Mouse (Mus musculus): ENCODE data around the gene Arhgap21. TPM values are rescaled to one million over a fixed set of nuclear protein-coding genes. Genes with fewer than 3 reads are reported as not detected.

Gene Arhgap21
- polyA plus RNA-seq, 1 experiment from 2014 or later: 46.6 TPM

- no peaks in the 10 kb centered on the region for H3K9me3 ChIP-seq
- H3K4me3 ChIP-seq: no peak overlapping the region
- H3K27ac ChIP-seq: no peak overlapping the region
- no peaks in the 10 kb centered on the region for H3K36me3 ChIP-seq (replicated peaks)
- no peak overlapping the region for H3K9ac ChIP-seq
- no peaks in the 10 kb centered on the region for H3K27me3 ChIP-seq (replicated peaks)
- WGBS: 80% methylated on average over 8 of the region's 8 CpGs
- no peak for ATAC-seq (replicated peaks)
- H3K4me2 ChIP-seq: no peak overlapping the region
- no peaks in the 10 kb centered on the region for H3K4me1 ChIP-seq
Observed at GRCm38 (mm10) chr2:20978726-20979125, 10.0 kb upstream of the Arhgap21 start.

- H3K9ac ChIP-seq: no peak overlapping the region
- no peak overlapping the region for H3K27ac ChIP-seq
- no peak for ATAC-seq (replicated peaks)
- no peaks in the 10 kb centered on the region for H3K4me1 ChIP-seq
- no peaks in the 10 kb centered on the region for H3K27me3 ChIP-seq (replicated peaks)
- no peaks in the 10 kb centered on the region for H3K36me3 ChIP-seq (replicated peaks)
- no peak overlapping the region for H3K4me3 ChIP-seq
- no peak overlapping the region for H3K4me2 ChIP-seq
- H3K9me3 ChIP-seq: no peaks in the 10 kb centered on the region
Observed at GRCm38 (mm10) chr2:20977051-20977450, 8.4 kb upstream of the Arhgap21 start.

- Histone ChIP-seq H3K4me2 (no peak overlapping the region), H3K9ac (no peak overlapping the region), H3K27me3 (replicated peaks) (no peaks in the 10 kb centered on the region), H3K4me3 (no peak overlapping the region), H3K4me1 (peaks cover 7% of the 10 kb centered on the region), H3K9me3 (no peaks in the 10 kb centered on the region), H3K27ac (no peak overlapping the region), H3K36me3 (replicated peaks) (no peaks in the 10 kb centered on the region)
- no peak for ATAC-seq (replicated peaks)
- 91% methylated on average over 3 of the region's 3 CpGs for WGBS
Observed at GRCm38 (mm10) chr2:20973513-20973912, 4.8 kb upstream of the Arhgap21 start.

- Histone ChIP-seq H3K9me3 (no peaks in the 10 kb centered on the region), H3K4me2 (no peak overlapping the region), H3K27ac (no peak overlapping the region), H3K4me3 (no peak overlapping the region), H3K27me3 (replicated peaks) (no peaks in the 10 kb centered on the region), H3K36me3 (replicated peaks) (no peaks in the 10 kb centered on the region), H3K4me1 (peaks cover 7% of the 10 kb centered on the region), H3K9ac (no peak overlapping the region)
- ATAC-seq (replicated peaks): no peak
- 90% methylated on average over 1 of the region's 1 CpGs for WGBS
Observed at GRCm38 (mm10) chr2:20972180-20972579, 3.5 kb upstream of the Arhgap21 start.

GRCm38 (mm10) chr2:20971628-20972027 lies 2.9 kb upstream of the Arhgap21 start:
- H3K27ac ChIP-seq: no peak overlapping the region
- no peak overlapping the region for H3K9ac ChIP-seq
- no peak for ATAC-seq (replicated peaks)
- no peak overlapping the region for H3K4me3 ChIP-seq
- H3K4me2 ChIP-seq: no peak overlapping the region
- H3K4me1 ChIP-seq: peaks cover 7% of the 10 kb centered on the region
- H3K27me3 ChIP-seq (replicated peaks): no peaks in the 10 kb centered on the region
- no peaks in the 10 kb centered on the region for H3K36me3 ChIP-seq (replicated peaks)
- no peaks in the 10 kb centered on the region for H3K9me3 ChIP-seq

- Histone ChIP-seq H3K27me3 (replicated peaks) (no peaks in the 10 kb centered on the region), H3K9me3 (no peaks in the 10 kb centered on the region), H3K36me3 (replicated peaks) (no peaks in the 10 kb centered on the region), H3K4me3 (peak overlapping the region; percentile 98), H3K4me1 (peaks cover 12% of the 10 kb centered on the region), H3K27ac (peak overlapping the region; percentile 99), H3K4me2 (peak overlapping the region; percentile 82), H3K9ac (peak overlapping the region; percentile 100)
- ATAC-seq (replicated peaks): peak; percentile 98
- under 1% methylated on average over 49 of the region's 49 CpGs for WGBS
Observed at GRCm38 (mm10) chr2:20969201-20970200, 820 bp upstream of the Arhgap21 start.

- peak overlapping the region; percentile 100 for H3K9ac ChIP-seq
- H3K9me3 ChIP-seq: no peaks in the 10 kb centered on the region
- no peaks in the 10 kb centered on the region for H3K36me3 ChIP-seq (replicated peaks)
- peak overlapping the region; percentile 82 for H3K4me2 ChIP-seq
- H3K4me1 ChIP-seq: peaks cover 25% of the 10 kb centered on the region
- no peak for ATAC-seq (replicated peaks)
- under 1% methylated on average over 55 of the region's 57 CpGs for WGBS
- peak overlapping the region; percentile 98 for H3K4me3 ChIP-seq
- peak overlapping the region; percentile 99 for H3K27ac ChIP-seq
- H3K27me3 ChIP-seq (replicated peaks): no peaks in the 10 kb centered on the region
Observed at GRCm38 (mm10) chr2:20967646-20968351, 882 bp downstream of the Arhgap21 start.

GRCm38 (mm10) chr2:20967101-20967645 lies 1.5 kb downstream of the Arhgap21 start:
- Histone ChIP-seq H3K9ac (peak overlapping the region; percentile 100), H3K4me1 (peaks cover 31% of the 10 kb centered on the region), H3K4me2 (peak overlapping the region; percentile 82), H3K4me3 (peak overlapping the region; percentile 98), H3K27me3 (replicated peaks) (no peaks in the 10 kb centered on the region), H3K27ac (peak overlapping the region; percentile 99), H3K36me3 (replicated peaks) (no peaks in the 10 kb centered on the region), H3K9me3 (no peaks in the 10 kb centered on the region)
- no peak for ATAC-seq (replicated peaks)
- WGBS: under 1% methylated on average over 13 of the region's 13 CpGs

GRCm38 (mm10) chr2:20966176-20967100 lies 2.2 kb downstream of the Arhgap21 start:
- H3K9ac ChIP-seq: peak overlapping the region; percentile 100
- peak overlapping the region; percentile 99 for H3K27ac ChIP-seq
- ATAC-seq (replicated peaks): no peak
- H3K4me1 ChIP-seq: peaks cover 38% of the 10 kb centered on the region
- peak overlapping the region; percentile 82 for H3K4me2 ChIP-seq
- no peaks in the 10 kb centered on the region for H3K9me3 ChIP-seq
- WGBS: 11% methylated on average over 18 of the region's 18 CpGs
- H3K4me3 ChIP-seq: peak overlapping the region; percentile 98
- no peaks in the 10 kb centered on the region for H3K27me3 ChIP-seq (replicated peaks)
- no peaks in the 10 kb centered on the region for H3K36me3 ChIP-seq (replicated peaks)

- ATAC-seq (replicated peaks): no peak
- no peaks in the 10 kb centered on the region for H3K36me3 ChIP-seq (replicated peaks)
- 60% methylated on average over 3 of the region's 3 CpGs for WGBS
- peak overlapping the region; percentile 100 for H3K9ac ChIP-seq
- peak overlapping the region; percentile 82 for H3K4me2 ChIP-seq
- no peaks in the 10 kb centered on the region for H3K27me3 ChIP-seq (replicated peaks)
- peak overlapping the region; percentile 98 for H3K4me3 ChIP-seq
- H3K9me3 ChIP-seq: no peaks in the 10 kb centered on the region
- peaks cover 43% of the 10 kb centered on the region for H3K4me1 ChIP-seq
- no peak overlapping the region for H3K27ac ChIP-seq
Observed at GRCm38 (mm10) chr2:20965361-20965760, 3.3 kb downstream of the Arhgap21 start.

GRCm38 (mm10) chr2:20964461-20964860 lies 4.2 kb downstream of the Arhgap21 start:
- no peaks in the 10 kb centered on the region for H3K9me3 ChIP-seq
- H3K27me3 ChIP-seq (replicated peaks): no peaks in the 10 kb centered on the region
- H3K9ac ChIP-seq: no peak overlapping the region
- H3K4me1 ChIP-seq: peaks cover 50% of the 10 kb centered on the region
- no peaks in the 10 kb centered on the region for H3K36me3 ChIP-seq (replicated peaks)
- H3K4me2 ChIP-seq: peak overlapping the region; percentile 82
- peak overlapping the region; percentile 23 for H3K4me3 ChIP-seq
- no peak overlapping the region for H3K27ac ChIP-seq
- no peak for ATAC-seq (replicated peaks)

All from midbrain, embryonic 15.5 days (tissue).